Mouse (Mus musculus) MEL (cell line): ENCODE results near the gene Gimap7. TPM values are rescaled to one million over a fixed set of nuclear protein-coding genes. Genes with fewer than 3 reads are reported as not detected.

Source experiments
- DNase-seq: peaks from one replicate; pipeline ENCODE4 v3.0.0; 2011; ENCODE audit warnings: low read depth, low spot score
- H3K27ac ChIP-seq: 2 replicates; pipeline ENCODE4 v1.5.1; 2012; ENCODE audit warnings: low read depth, mild to moderate bottlenecking, control low read depth, low read length, moderate library complexity; ENCODE audit not compliant: control insufficient read depth
- H3K27me3 ChIP-seq, 2 experiments: fragments of 150-350 bp in 1 of 2; sonication (generic) in 1 of 2; 2 replicates each; pipeline ENCODE4 v1.6.1; 2012; ENCODE audit warnings: low read length in 2 of 2, mild to moderate bottlenecking in 2 of 2, improper control_type of control experiment in 1 of 2, moderate library complexity in 1 of 2; ENCODE audit not compliant: insufficient read depth in 2 of 2, control insufficient read depth in 1 of 2
- H3K36me3 ChIP-seq, 2 experiments: 2 replicates each; pipeline ENCODE4 v1.6.1; 2012 to 2014; ENCODE audit warnings: low read length in 2 of 2, improper control_type of control experiment in 1 of 2, inconsistent platforms in 1 of 2, mild to moderate bottlenecking in 1 of 2; ENCODE audit not compliant: insufficient read depth in 2 of 2, control insufficient read depth in 1 of 2
- H3K4me1 ChIP-seq, 2 experiments: fragments of 150-350 bp in 1 of 2; sonication (generic) in 1 of 2; 2 replicates each; pipeline ENCODE4 v1.6.1; 2012; ENCODE audit warnings: low read length in 2 of 2, improper control_type of control experiment in 1 of 2, mild to moderate bottlenecking in 1 of 2; ENCODE audit not compliant: insufficient read depth in 2 of 2, control insufficient read depth in 1 of 2
- H3K4me3 ChIP-seq, 2 experiments: fragments of 150-350 bp in 1 of 2; sonication (generic) in 1 of 2; 2 replicates each; pipeline ENCODE4 v1.5.1; 2012; ENCODE audit warnings: low read depth in 2 of 2, low read length in 2 of 2, mild to moderate bottlenecking in 2 of 2, moderate library complexity in 2 of 2, control low read depth in 1 of 2, improper control_type of control experiment in 1 of 2; ENCODE audit not compliant: control insufficient read depth in 1 of 2, insufficient read depth in 1 of 2
- H3K79me2 ChIP-seq: 2 replicates; pipeline ENCODE4 v1.6.1; 2012; ENCODE audit warnings: mild to moderate bottlenecking, low read length, moderate library complexity; ENCODE audit not compliant: control insufficient read depth, poor library complexity, insufficient read depth
- H3K9ac ChIP-seq: 2 replicates; pipeline ENCODE4 v1.6.1; 2012; ENCODE audit warnings: low read depth, mild to moderate bottlenecking, control low read depth, low read length, moderate library complexity; ENCODE audit not compliant: control insufficient read depth, poor library complexity, severe bottlenecking
- H3K9me3 ChIP-seq: fragments of 150-350 bp; sonication (generic); replicated peaks from 2 replicates; pipeline ENCODE4 v1.6.1; 2012; ENCODE audit warnings: mild to moderate bottlenecking, low read length, improper control_type of control experiment, moderate library complexity; ENCODE audit not compliant: insufficient read depth
- CTCF ChIP-seq, 3 experiments: IDR thresholded peaks in 2 of 3; conservative IDR thresholded peaks in 1 of 3; 2 replicates each; pipeline ENCODE4 v1.5.1; 2011 to 2012; ENCODE audit warnings: low read length in 3 of 3, low read depth in 2 of 3, mild to moderate bottlenecking in 2 of 3, improper control_type of control experiment in 1 of 3, inconsistent platforms in 1 of 3, mixed read lengths in 1 of 3, moderate library complexity in 1 of 3; ENCODE audit not compliant: control insufficient read depth in 1 of 3, insufficient read depth in 1 of 3, poor library complexity in 1 of 3, severe bottlenecking in 1 of 3
- E2F4 ChIP-seq: IDR thresholded peaks from 2 replicates; pipeline ENCODE4 v1.6.1; 2011; ENCODE audit warnings: low read depth, low read length, improper control_type of control experiment, borderline replicate concordance
- ELF1 ChIP-seq: IDR thresholded peaks from 2 replicates; pipeline ENCODE4 v1.6.1; 2014; ENCODE audit warnings: low read depth, mild to moderate bottlenecking, inconsistent platforms, low read length, improper control_type of control experiment, moderate library complexity
- EP300 ChIP-seq, 2 experiments: IDR thresholded peaks; 2 replicates each; pipeline ENCODE4 v1.6.1; 2011; ENCODE audit warnings: improper control_type of control experiment in 2 of 2, low read length in 2 of 2, low read depth in 1 of 2, mild to moderate bottlenecking in 1 of 2
- ETS1 ChIP-seq: IDR thresholded peaks from 2 replicates; pipeline ENCODE4 v1.6.1; 2012; ENCODE audit warnings: low read depth, mild to moderate bottlenecking, inconsistent platforms, low read length, improper control_type of control experiment, moderate library complexity
- GABPA ChIP-seq: IDR thresholded peaks from 2 replicates; pipeline ENCODE4 v1.6.1; 2012; ENCODE audit warnings: low read depth, mild to moderate bottlenecking, inconsistent platforms, low read length, improper control_type of control experiment, moderate library complexity
- GATA1 ChIP-seq: IDR thresholded peaks from 2 replicates; pipeline ENCODE4 v1.6.1; 2011; ENCODE audit warnings: low read depth, low read length, improper control_type of control experiment
- MAX ChIP-seq: IDR thresholded peaks from 2 replicates; pipeline ENCODE4 v1.6.1; 2011; ENCODE audit warnings: low read length, improper control_type of control experiment
- MXI1 ChIP-seq: IDR thresholded peaks from 2 replicates; pipeline ENCODE4 v1.6.1; 2011; ENCODE audit warnings: mild to moderate bottlenecking, low read depth, low read length, improper control_type of control experiment
- MYB ChIP-seq: IDR thresholded peaks from 2 replicates; pipeline ENCODE4 v1.6.1; 2011; ENCODE audit warnings: mild to moderate bottlenecking, low read depth, low read length, improper control_type of control experiment
- MYC ChIP-seq: IDR thresholded peaks from 2 replicates; pipeline ENCODE4 v1.6.1; 2011; ENCODE audit warnings: low read depth, mild to moderate bottlenecking, low read length, improper control_type of control experiment, moderate library complexity
- POLR2AphosphoS2 ChIP-seq: IDR thresholded peaks from 2 replicates; pipeline ENCODE4 v1.6.1; 2011; ENCODE audit warnings: low read length, improper control_type of control experiment
- POLR2AphosphoS5 ChIP-seq: IDR thresholded peaks from 2 replicates; pipeline ENCODE4 v1.6.1; 2012; ENCODE audit warnings: low read depth, borderline replicate concordance, mild to moderate bottlenecking, inconsistent platforms, low read length, moderate library complexity, mixed read lengths
- RAD21 ChIP-seq: IDR thresholded peaks from 2 replicates; pipeline ENCODE4 v1.6.1; 2011; ENCODE audit warnings: mild to moderate bottlenecking, low read depth, low read length, improper control_type of control experiment
- SMC3 ChIP-seq: IDR thresholded peaks from 2 replicates; pipeline ENCODE4 v1.6.1; 2011; ENCODE audit warnings: low read depth, low read length, improper control_type of control experiment
- TAL1 ChIP-seq: IDR thresholded peaks from 2 replicates; pipeline ENCODE4 v1.6.1; 2012; ENCODE audit warnings: mild to moderate bottlenecking, inconsistent platforms, low read length, moderate library complexity, mixed read lengths
- TBP ChIP-seq: IDR thresholded peaks from 2 replicates; pipeline ENCODE4 v1.8.0; 2011; ENCODE audit warnings: low read depth, low read length, improper control_type of control experiment
- UBTF ChIP-seq: IDR thresholded peaks from 2 replicates; pipeline ENCODE4 v1.6.1; 2012; ENCODE audit warnings: low read depth, mild to moderate bottlenecking, inconsistent platforms, low read length, improper control_type of control experiment, moderate library complexity, borderline replicate concordance; ENCODE audit not compliant: insufficient read depth
- USF2 ChIP-seq, 2 experiments: IDR thresholded peaks; 2 replicates each; pipeline ENCODE4 v1.6.1; 2011 to 2012; ENCODE audit warnings: improper control_type of control experiment in 2 of 2, low read length in 2 of 2, borderline replicate concordance in 1 of 2, inconsistent platforms in 1 of 2, low read depth in 1 of 2, mild to moderate bottlenecking in 1 of 2; ENCODE audit not compliant: insufficient read depth in 1 of 2
- ZC3H11A ChIP-seq: IDR thresholded peaks from 2 replicates; pipeline ENCODE4 v1.6.1; 2012; ENCODE audit warnings: low read depth, mild to moderate bottlenecking, inconsistent platforms, low read length, improper control_type of control experiment
- ZNF384 ChIP-seq: IDR thresholded peaks from 2 replicates; pipeline ENCODE4 v1.6.1; 2012; ENCODE audit warnings: low read depth, mild to moderate bottlenecking, inconsistent platforms, low read length, improper control_type of control experiment
- polyA plus RNA-seq, 2 experiments: library from polyadenylated mRNA; stranded (reverse) in 1 of 2; unstranded in 1 of 2; fragments of >175 nt in 1 of 2; fragments of >200 nt in 1 of 2; gene quantifications; 2 replicates each; pipeline versions ENCODE4 v1.2.1 to v1.2.4; 2012; ENCODE audit warnings: low replicate concordance in 2 of 2, low read depth in 1 of 2; ENCODE audit not compliant: insufficient read length in 2 of 2, insufficient read depth in 1 of 2, missing spikeins in 1 of 2
- total RNA-seq: library from RNA; depleted of rRNA; stranded (reverse); fragments of 300-350 nt; gene quantifications from 2 replicates; pipeline ENCODE4 v1.2.3, GENCODE M21; 2012

Gimap7 gene
- total and polyA plus RNA-seq, 3 experiments: not detected

DNA sequence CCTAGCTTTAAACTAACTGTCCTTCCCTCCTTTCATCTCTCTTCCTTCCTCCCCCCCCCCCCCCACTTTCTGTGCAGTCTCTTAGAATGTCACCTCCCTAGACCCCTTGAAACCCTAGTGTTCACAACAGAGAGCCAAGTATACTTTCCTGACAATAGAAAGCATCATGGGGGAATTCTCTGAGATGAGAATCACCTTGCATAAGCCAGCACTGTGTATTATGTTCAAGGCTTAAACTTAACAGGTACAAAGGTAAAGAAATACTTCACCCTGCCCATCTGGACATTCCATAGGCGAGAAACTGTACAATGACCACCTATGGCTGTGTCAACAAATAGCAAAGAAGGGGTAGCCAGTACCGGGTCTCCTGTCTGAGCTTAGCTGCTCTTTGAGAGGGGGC, 27.1 kb downstream of the Gimap7 start:
- no peaks in the 10 kb centered on the region for H3K79me2 ChIP-seq
- H3K27me3 ChIP-seq: no peaks in the 10 kb centered on the region
- no peaks in the 10 kb centered on the region for H3K36me3 ChIP-seq
- no peak overlapping the region for H3K9ac ChIP-seq
- no peak for TF ChIP-seq ETS1
- no peak for TF ChIP-seq TBP
- TF ChIP-seq GATA1: no peak
- no peak for TF ChIP-seq TAL1
- TF ChIP-seq EP300 (IDR thresholded peaks at IDR 0.05; ENCODE audit: low read depth in 1 of 2, low read length in 2 of 2): no peak
- no peak for TF ChIP-seq POLR2AphosphoS5
- no peak for TF ChIP-seq MXI1
- TF ChIP-seq SMC3: no peak
- TF ChIP-seq ELF1: no peak
- no peak for TF ChIP-seq USF2 (IDR thresholded peaks at IDR 0.05; ENCODE audit: borderline replicate concordance in 1 of 2, insufficient read depth in 1 of 2, low read depth in 1 of 2, low read length in 2 of 2)
- no peak for TF ChIP-seq ZNF384
- TF ChIP-seq MYB: no peak
- TF ChIP-seq CTCF (IDR thresholded peaks at IDR 0.05 in 2 of 3, conservative IDR thresholded peaks at IDR 0.05 in 1 of 3; ENCODE audit: control insufficient read depth in 1 of 3, insufficient read depth in 1 of 3, low read depth in 2 of 3, low read length in 3 of 3, poor library complexity in 1 of 3, severe bottlenecking in 1 of 3): no peak
- no peak for TF ChIP-seq MYC
- TF ChIP-seq E2F4: no peak
- TF ChIP-seq RAD21: no peak
- TF ChIP-seq GABPA: no peak
- no peak for TF ChIP-seq MAX
- TF ChIP-seq ZC3H11A: no peak
- TF ChIP-seq POLR2AphosphoS2: no peak
- no peak overlapping the region for H3K4me3 ChIP-seq
- no peaks in the 10 kb centered on the region for H3K4me1 ChIP-seq
- H3K27ac ChIP-seq: no peak overlapping the region
- no peak for DNase-seq
- H3K9me3 ChIP-seq: no peaks in the 10 kb centered on the region

DNA sequence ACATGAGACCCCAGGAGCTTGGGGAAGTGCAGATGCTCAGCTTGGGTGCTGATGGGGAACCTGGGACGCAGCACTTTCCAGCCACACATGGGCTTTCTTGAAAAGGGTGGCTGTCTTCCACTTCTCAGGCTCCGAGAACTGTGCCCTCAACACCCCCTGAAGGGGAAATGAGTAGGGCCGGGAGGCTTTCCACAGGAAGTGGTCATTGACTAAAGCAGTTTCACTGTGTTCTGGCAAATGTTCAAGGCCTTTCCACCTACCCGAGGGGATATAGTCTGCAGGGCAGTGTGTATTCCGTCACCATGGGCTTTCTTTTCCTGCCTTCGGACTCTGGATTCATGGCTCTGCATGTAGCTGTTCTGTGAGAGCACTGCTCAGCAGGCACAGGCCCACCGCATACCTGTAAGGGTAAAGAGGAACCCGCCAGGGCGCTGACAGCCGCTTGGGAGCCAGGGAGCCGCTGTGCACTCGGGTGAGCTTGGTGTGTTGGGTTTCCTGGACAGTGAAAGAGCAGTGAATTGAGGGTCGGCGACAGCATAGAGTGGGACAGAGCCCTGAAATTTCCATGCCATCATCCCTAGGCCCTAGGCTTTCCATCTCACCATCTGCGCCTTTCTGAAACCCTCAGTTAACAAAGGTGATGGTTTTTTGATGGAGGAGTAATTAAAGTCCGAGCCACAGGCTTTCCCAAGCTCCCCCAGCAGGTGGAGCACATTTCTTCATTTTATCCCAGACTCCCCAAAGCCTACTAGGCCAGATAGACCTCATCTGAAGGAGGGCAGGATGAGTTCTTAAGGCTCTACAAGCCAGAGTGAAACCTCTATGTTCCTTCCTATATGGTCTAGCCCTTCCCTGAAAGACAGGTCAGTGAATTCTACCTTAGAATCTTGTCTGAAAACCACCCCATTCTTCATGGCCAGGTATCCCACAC, 27.8 kb downstream of the Gimap7 start, which contains the start of gene Gimap5:
TSS of gene Gimap5 (plus strand) at position 239 of the 931 bp plus-strand sequence.
- Histone ChIP-seq H3K79me2 (no peaks in the 10 kb centered on the region), H3K9ac (no peak within 1 kb of the TSS), H3K4me1 (no peaks in the 10 kb centered on the region), H3K36me3 (no peaks in the 10 kb centered on the region)
- no peak for TF ChIP-seq UBTF
- peak in 1 of 3 experiments; percentile 6; a peak in 1 of 6 replicates for TF ChIP-seq CTCF (IDR thresholded peaks at IDR 0.05 in 2 of 3, conservative IDR thresholded peaks at IDR 0.05 in 1 of 3; ENCODE audit: control insufficient read depth in 1 of 3, insufficient read depth in 1 of 3, low read depth in 2 of 3, low read length in 3 of 3, poor library complexity in 1 of 3, severe bottlenecking in 1 of 3)
- TF ChIP-seq, all 39 proteins: peak for 1
- Histone ChIP-seq H3K27ac (no peak within 1 kb of the TSS), H3K9me3 (no peaks in the 10 kb centered on the region), H3K27me3 (no peaks in the 10 kb centered on the region), H3K4me3 (no peak within 1 kb of the TSS)
- no peak for DNase-seq
